Mouse (Mus musculus) effector memory CD4-positive, alpha-beta T cell, adult 5 months (primary cell): Measurements from ENCODE around the gene Gpr62. TPM values are rescaled to one million over a fixed set of nuclear protein-coding genes. Genes with fewer than 3 reads are reported as not detected.

Experiments
- polyA plus RNA-seq: library from polyadenylated mRNA; unstranded; fragments of 100-300 nt; shearing (Covaris generic); gene quantifications from one replicate; pipeline ENCODE4 v1.2.1, GENCODE M21; 2017

Gpr62 gene
- not detected for polyA plus RNA-seq

DNA sequence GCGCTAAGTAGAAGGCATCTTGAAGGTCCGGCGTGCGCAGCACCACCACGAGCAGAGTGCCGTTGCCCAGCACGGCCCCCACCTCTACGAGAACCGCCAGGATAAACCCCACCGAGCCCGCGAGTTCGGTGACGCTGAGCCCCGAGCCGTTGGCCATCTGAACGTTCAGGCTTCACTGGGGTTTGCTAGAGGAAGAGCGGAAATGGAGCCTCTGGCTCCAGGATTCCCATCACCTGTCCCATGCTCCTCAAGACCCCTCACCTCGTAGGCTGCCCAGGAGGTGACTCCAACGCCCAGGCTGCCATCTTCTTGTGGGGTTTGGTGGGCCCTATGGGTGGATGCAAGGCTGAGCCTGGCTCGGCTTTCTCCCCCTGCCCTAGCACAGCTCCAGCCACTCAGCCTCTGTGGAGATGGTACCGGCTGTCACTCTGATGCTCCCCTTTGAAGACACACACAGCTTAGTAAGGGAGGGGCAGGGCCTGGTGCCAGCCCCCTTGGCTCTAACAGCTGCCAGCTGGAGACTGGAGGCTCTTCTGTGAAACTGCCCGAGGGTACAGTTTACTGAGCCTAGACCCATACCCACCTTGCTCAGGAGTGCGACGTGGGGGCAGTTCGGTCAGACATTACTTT lies at the start of gene Gpr62:
Gene Gpr62, minus strand, starts transcription at position 368 of the 630 bp plus-strand sequence.

GRCm38 (mm10) chr9:106514273-106514672 lies 48.5 kb upstream of the Gpr62 start, which contains the start of gene Iqcf5:
Gene Iqcf5, plus strand, starts transcription at chr9:106514573.

GRCm38 (mm10) chr9:106499667-106500066 lies 33.9 kb upstream of the Gpr62 start, which contains the start of gene Iqcf1:
Gene Iqcf1, plus strand, starts transcription at chr9:106499967.

GRCm38 (mm10) chr9:106476924-106477484 lies 11.3 kb upstream of the Gpr62 start, which contains the start of gene Parp3:
Gene Parp3, minus strand, starts transcription at chr9:106476949.

GRCm38 (mm10) chr9:106475663-106476001 lies 9.9 kb upstream of the Gpr62 start, which contains the start of gene Rrp9:
Gene Rrp9, plus strand, starts transcription at chr9:106475963.

GRCm38 (mm10) chr9:106453271-106454070 lies 12.3 kb downstream of the Gpr62 start, which contains the start of gene Pcbp4:
Gene Pcbp4, plus strand, starts transcription at chr9:106453291.

DNA sequence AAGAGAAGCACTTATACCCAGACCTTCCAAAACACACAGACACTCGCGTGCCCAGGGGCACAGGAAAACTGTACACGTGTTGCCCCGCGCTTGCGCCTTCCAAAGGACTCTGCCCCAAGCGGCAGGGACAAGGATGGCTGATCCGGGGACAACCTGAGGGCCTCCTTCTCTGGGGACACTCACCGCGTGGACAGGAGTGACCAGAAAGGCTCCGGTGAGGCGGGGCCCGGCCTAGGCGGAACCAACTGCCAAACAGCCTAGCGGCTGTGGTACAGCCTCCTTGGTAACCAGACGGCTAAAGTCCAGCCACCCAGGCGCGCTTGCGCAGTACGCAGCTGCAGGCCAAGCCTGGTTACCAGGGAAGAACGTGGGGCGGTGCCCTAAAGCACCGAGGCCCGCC lies 18.4 kb downstream of the Gpr62 start, which contains the start of the genes Abhd14b and Abhd14a:
Gene Abhd14b, plus strand, starts transcription at position 112 of the 400 bp plus-strand sequence.
Gene Abhd14a, minus strand, starts transcription at position 331 of the 400 bp plus-strand sequence.

DNA sequence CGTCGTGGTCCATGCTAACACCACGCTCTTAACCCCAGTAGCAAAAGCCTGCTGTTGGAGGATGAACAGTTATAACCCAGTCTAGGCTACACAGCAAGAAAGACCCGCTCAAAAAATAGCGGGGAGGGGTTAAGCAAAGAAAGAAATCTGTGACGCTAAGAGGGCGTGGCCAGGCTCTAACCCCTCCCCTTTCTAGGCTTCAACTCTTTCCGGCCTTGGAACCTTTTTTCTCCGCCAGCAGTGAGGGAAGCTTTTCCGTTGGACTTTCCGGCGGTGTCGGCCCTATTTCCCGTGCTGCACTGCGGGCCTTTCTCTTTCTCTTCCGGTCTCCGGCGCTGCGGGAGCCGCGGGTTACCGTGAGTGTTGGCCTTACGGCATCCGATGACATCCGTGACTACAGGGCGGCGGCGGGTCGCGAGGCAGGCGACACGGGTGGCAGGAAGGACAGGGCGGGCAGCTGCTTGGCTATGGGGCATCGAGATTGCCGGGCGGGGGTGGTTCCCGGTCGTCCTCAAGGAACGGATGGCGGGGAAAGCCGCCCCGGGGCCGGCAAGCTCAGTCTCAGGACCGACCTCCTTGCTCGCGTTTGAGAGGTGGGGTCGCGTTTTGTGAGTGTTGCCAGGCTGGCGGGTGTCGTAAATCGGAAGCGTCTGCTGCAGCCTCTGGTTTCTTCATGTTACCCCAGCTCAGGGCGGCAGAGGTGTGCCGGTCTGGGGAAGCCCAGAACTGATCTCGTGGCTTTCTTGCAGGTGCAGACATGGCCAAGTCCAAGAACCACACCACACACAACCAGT lies 36.3 kb downstream of the Gpr62 start, which contains the start of gene Rpl29:
Gene Rpl29, plus strand, starts transcription at position 234 of the 794 bp plus-strand sequence.

Other genes with a start within 250 kb of the Gpr62 start
- gene Tlr9, start 243.3 kb downstream of the Gpr62 start, polyA plus RNA-seq = not detected
- 24.7 TPM for gene Alas1, start 217.3 kb downstream of the Gpr62 start, polyA plus RNA-seq
- 4.0 TPM for gene Poc1a, start 184.9 kb downstream of the Gpr62 start, polyA plus RNA-seq
- gene Dusp7, start 97.3 kb downstream of the Gpr62 start, polyA plus RNA-seq = 23.5 TPM
- 676 TPM for gene Rpl29, start 36.5 kb downstream of the Gpr62 start, polyA plus RNA-seq
- gene Acy1, start 27.6 kb downstream of the Gpr62 start, polyA plus RNA-seq = 21.0 TPM
- 6.1 TPM for gene Abhd14b, start 18.5 kb downstream of the Gpr62 start, polyA plus RNA-seq
- gene Abhd14a, start 18.3 kb downstream of the Gpr62 start, polyA plus RNA-seq = 17.2 TPM
- gene Pcbp4, start 12.6 kb downstream of the Gpr62 start, polyA plus RNA-seq = 11.5 TPM
- gene Rrp9, start 10.0 kb upstream of the Gpr62 start, polyA plus RNA-seq = 59.8 TPM
- gene Parp3, start 11.0 kb upstream of the Gpr62 start, polyA plus RNA-seq = 41.7 TPM
- gene Iqcf1, start 34.0 kb upstream of the Gpr62 start, polyA plus RNA-seq = not detected
- not detected for gene Iqcf5, start 48.6 kb upstream of the Gpr62 start, polyA plus RNA-seq
- not detected for gene Iqcf3, start 95.7 kb upstream of the Gpr62 start, polyA plus RNA-seq
- gene Iqcf4, start 105.1 kb upstream of the Gpr62 start, polyA plus RNA-seq = not detected
- gene Iqcf6, start 160.6 kb upstream of the Gpr62 start, polyA plus RNA-seq = not detected
- gene Grm2, start 190.1 kb upstream of the Gpr62 start, polyA plus RNA-seq = not detected
- 43.8 TPM for gene Tex264, start 220.0 kb upstream of the Gpr62 start, polyA plus RNA-seq